Mouse (Mus musculus) midbrain, embryonic 13.5 days (tissue): ENCODE measurements at regions not wholly inside any gene's neighbourhood (a gene's known extent, or its start where the extent isn't known, plus 50 kb on each side); places are given as distances from the start of the nearest gene placed in this dataset.

Experiments used
- ATAC-seq: fragments of 200-750 bp; cut with Nextera tagmentation; 2 replicates; pipeline ENCODE4 v1.8.0; 2017; ENCODE audit warnings: mild to moderate bottlenecking, moderate TSS enrichment, moderate library complexity
- H3K27ac ChIP-seq: fragments of 300-500 bp; sonication (generic); 2 replicates; pipeline ENCODE4 v1.5.1; 2015; ENCODE audit warnings: inconsistent platforms, mild to moderate bottlenecking, moderate library complexity
- H3K27me3 ChIP-seq: fragments of 300-500 bp; sonication (generic); 2 replicates; pipeline ENCODE4 v1.6.1; 2015; ENCODE audit warnings: mild to moderate bottlenecking, inconsistent platforms
- H3K36me3 ChIP-seq: fragments of 300-500 bp; sonication (generic); 2 replicates; pipeline ENCODE4 v1.6.1; 2015; ENCODE audit warnings: mild to moderate bottlenecking, inconsistent platforms
- H3K4me1 ChIP-seq: fragments of 300-500 bp; sonication (generic); replicated peaks from 2 replicates; pipeline ENCODE4 v1.6.1; 2015; ENCODE audit warnings: inconsistent platforms
- H3K4me2 ChIP-seq: fragments of 300-500 bp; sonication (generic); replicated peaks from 2 replicates; pipeline ENCODE4 v1.6.1; 2015; ENCODE audit warnings: moderate library complexity, mild to moderate bottlenecking, inconsistent platforms
- H3K4me3 ChIP-seq: fragments of 300-500 bp; sonication (generic); replicated peaks from 2 replicates; pipeline ENCODE4 v1.5.1; 2015; ENCODE audit warnings: mild to moderate bottlenecking, inconsistent platforms
- H3K9ac ChIP-seq: fragments of 300-500 bp; sonication (generic); replicated peaks from 2 replicates; pipeline ENCODE4 v1.6.1; 2015; ENCODE audit warnings: mild to moderate bottlenecking, inconsistent platforms
- H3K9me3 ChIP-seq: fragments of 300-500 bp; sonication (generic); 2 replicates; pipeline ENCODE4 v1.6.1; 2016; ENCODE audit warnings: mild to moderate bottlenecking, inconsistent platforms
- WGBS: fragments of 180-500 bp; shearing (Covaris S2); methylation state at CpG from one replicate; pipeline ENCODE4 v1.1.7; 2015; 5-methylcytosine and 5-hydroxymethylcytosine counted together

DNA sequence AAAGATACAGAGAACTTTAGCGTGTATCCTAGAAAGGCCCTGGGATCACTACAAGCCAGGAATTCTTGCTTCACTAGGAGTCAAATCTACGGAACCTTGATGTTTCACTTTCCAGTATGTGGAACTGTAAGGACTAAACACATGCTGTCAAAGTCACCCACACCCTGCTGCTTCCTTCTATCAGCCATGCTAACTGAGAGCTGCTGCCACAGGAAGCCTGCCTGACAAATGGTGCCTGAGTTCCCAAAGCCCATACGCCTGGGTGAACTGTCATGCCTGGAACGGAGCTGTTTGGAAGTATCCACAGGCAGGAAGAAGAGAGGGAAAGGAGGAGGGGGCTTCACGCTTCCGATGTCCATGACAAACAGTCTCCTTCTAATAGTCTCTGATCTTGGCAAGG lies 644.2 kb upstream of the Cdh5 start:
- Histone ChIP-seq H3K36me3 (no peaks in the 10 kb centered on the region), H3K4me3 (no peak overlapping the region), H3K9me3 (no peaks in the 10 kb centered on the region), H3K27ac (no peak overlapping the region), H3K9ac (no peak overlapping the region), H3K27me3 (0 out of 2 replicates have a peak, but pooled peaks cover 4% of the 10 kb centered on the region), H3K4me2 (no peak overlapping the region), H3K4me1 (no peaks in the 10 kb centered on the region)
- 62% methylated on average over 6 of the region's 6 CpGs for WGBS
- ATAC-seq = no peak

DNA sequence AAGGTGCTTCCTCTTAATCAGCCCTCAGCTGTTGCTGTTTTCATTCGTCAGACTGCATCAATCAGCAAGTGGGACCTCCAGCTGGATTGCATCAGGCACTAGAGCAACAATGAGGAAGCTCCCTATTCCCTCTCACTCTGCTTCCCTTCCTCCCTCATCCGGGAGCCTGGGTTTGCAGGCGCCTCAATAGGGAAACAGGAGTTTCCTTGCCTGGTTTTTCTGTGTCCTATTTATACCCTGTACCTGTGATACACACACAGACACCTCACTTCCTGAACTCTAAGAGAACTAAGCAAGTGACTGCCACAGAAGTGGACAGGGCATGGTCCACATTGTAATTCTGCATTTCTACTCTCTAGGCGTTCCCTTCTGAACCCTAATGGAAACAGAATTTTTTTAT lies 637.9 kb upstream of the Cdh5 start:
- H3K4me2 ChIP-seq = no peak overlapping the region
- peaks cover 18% of the 10 kb centered on the region for H3K4me1 ChIP-seq
- H3K27ac ChIP-seq = no peak overlapping the region
- WGBS = 79% methylated on average over 4 of the region's 4 CpGs
- H3K36me3 ChIP-seq = no peaks in the 10 kb centered on the region
- H3K9me3 ChIP-seq = no peaks in the 10 kb centered on the region
- H3K27me3 ChIP-seq = no peaks in the 10 kb centered on the region
- no peak overlapping the region for H3K4me3 ChIP-seq
- H3K9ac ChIP-seq = no peak overlapping the region
- no peak for ATAC-seq

DNA sequence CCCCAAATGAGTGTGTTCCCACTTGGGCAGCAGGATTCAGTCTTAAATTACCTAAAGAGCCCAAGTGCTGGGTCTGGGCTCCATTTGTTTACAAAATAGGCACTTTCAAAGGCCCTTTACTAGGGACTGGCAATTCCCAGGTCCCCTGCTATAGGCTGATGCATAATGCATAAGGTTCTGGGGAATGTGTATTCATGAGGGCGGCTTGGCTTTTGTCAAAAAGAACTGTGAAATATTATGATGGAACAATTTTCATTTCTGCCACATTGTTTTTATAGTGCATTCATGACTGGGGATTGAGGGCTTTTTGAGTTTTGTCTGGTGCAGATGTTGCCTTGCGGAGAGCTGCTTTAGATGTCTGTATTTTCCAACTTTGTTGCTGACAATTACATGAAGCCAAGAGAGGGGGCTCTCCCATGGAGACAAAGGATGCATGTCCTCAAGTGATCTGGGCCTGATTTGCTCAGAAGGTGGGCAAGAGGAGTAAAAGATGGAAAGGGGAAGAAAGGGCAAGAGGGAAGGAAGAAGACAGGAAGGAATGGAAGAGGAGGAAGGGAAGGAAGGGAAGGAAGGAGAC lies 636.6 kb upstream of the Cdh5 start:
- H3K4me1 ChIP-seq = peaks cover 18% of the 10 kb centered on the region
- 27% methylated on average over 2 of the region's 2 CpGs for WGBS
- H3K9me3 ChIP-seq = no peaks in the 10 kb centered on the region
- peak; percentile 91 for ATAC-seq
- H3K4me2 ChIP-seq = no peak overlapping the region
- no peak overlapping the region for H3K9ac ChIP-seq
- no peaks in the 10 kb centered on the region for H3K36me3 ChIP-seq
- H3K4me3 ChIP-seq = no peak overlapping the region
- peak overlapping the region; percentile 61 for H3K27ac ChIP-seq
- 0 out of 2 replicates have a peak, but pooled peaks cover 1% of the 10 kb centered on the region for H3K27me3 ChIP-seq

DNA sequence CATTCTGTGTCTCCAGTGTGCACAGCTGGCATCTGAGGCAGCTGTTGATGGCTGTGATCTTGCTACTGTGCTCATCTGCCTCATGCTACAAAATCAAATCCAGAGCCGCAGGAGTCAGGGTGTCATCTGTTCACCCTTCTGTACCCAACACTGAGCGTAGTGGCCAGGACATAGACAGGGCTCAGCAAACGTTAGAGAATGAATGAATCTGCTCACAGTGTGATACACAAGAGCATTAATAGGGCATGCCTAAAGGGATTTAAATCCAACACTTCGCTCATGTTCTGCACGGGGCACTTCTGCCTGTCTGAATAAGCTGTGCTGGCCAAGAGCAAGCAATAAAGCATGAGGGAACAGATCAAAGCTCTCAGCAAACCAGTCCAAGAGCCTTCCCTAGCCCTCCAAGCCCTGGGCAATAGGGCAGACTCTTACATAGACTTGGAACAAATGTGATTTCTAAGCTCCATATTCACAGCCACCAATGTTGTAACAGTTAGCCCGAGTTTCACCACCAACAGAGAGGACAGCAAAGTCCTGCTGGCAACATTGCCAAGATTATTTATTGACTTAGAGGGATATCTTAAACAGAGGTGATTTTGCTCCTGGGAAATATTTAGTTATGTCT lies 633.8 kb upstream of the Cdh5 start:
- Histone ChIP-seq H3K4me1 (peaks cover 18% of the 10 kb centered on the region), H3K9me3 (no peaks in the 10 kb centered on the region), H3K27me3 (0 out of 2 replicates have a peak, but pooled peaks cover 2% of the 10 kb centered on the region), H3K9ac (no peak overlapping the region), H3K36me3 (no peaks in the 10 kb centered on the region), H3K4me3 (no peak overlapping the region), H3K4me2 (no peak overlapping the region), H3K27ac (no peak overlapping the region)
- ATAC-seq = peak; percentile 55; the same call in 1 of the 2 replicates
- 33% methylated on average over 6 of the region's 6 CpGs for WGBS

DNA sequence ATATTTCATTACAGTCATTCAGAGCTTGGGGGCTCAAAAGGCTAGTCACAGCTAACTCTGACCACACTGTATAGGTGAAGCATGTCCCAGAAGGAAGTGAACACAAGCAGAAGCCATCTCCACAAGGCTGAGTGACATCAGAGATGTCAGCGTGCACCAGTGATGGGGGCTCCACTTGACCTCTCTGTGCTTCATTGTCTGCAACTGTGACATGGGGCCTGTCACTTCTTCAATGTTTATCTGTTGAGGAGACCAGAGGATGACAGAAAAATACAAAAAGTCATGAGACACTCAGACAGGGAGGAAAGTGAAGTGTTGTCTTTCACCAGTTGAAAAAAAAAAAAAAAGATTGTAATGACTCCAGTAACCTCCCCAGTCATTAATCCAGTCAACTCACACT lies 632.4 kb upstream of the Cdh5 start:
- H3K9ac ChIP-seq = no peak overlapping the region
- no peak overlapping the region for H3K4me2 ChIP-seq
- no peak overlapping the region for H3K27ac ChIP-seq
- no peaks in the 10 kb centered on the region for H3K9me3 ChIP-seq
- peaks cover 15% of the 10 kb centered on the region for H3K4me1 ChIP-seq
- ATAC-seq = no peak
- no peaks in the 10 kb centered on the region for H3K36me3 ChIP-seq
- 85% methylated on average over 1 of the region's 1 CpGs for WGBS
- no peak overlapping the region for H3K4me3 ChIP-seq
- 0 out of 2 replicates have a peak, but pooled peaks cover 2% of the 10 kb centered on the region for H3K27me3 ChIP-seq

DNA sequence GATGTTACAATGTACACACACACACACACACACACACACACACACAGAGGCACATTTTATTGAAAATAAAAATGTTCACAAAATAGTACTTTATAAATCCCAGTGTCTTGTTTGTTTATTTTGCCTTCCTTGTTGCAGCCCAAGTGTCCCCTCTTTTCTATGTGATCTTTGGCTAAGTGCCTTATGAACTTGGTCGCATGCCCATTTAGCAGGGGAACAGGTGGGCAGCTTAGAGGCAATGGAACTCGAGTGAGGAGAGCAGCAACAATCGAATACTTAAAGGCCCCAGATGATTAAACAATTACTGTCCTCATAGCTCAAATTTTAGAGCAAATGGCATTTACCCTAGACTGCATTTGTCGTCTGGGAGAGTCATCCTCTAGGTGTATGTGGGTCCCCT lies 631.1 kb upstream of the Cdh5 start:
- Histone ChIP-seq H3K4me1 (peaks cover 2% of the 10 kb centered on the region), H3K27ac (no peak overlapping the region), H3K4me2 (no peak overlapping the region), H3K4me3 (no peak overlapping the region), H3K36me3 (no peaks in the 10 kb centered on the region), H3K9me3 (no peaks in the 10 kb centered on the region), H3K9ac (no peak overlapping the region), H3K27me3 (0 out of 2 replicates have a peak, but pooled peaks cover 2% of the 10 kb centered on the region)
- ATAC-seq = no peak
- 79% methylated on average over 4 of the region's 4 CpGs for WGBS

DNA sequence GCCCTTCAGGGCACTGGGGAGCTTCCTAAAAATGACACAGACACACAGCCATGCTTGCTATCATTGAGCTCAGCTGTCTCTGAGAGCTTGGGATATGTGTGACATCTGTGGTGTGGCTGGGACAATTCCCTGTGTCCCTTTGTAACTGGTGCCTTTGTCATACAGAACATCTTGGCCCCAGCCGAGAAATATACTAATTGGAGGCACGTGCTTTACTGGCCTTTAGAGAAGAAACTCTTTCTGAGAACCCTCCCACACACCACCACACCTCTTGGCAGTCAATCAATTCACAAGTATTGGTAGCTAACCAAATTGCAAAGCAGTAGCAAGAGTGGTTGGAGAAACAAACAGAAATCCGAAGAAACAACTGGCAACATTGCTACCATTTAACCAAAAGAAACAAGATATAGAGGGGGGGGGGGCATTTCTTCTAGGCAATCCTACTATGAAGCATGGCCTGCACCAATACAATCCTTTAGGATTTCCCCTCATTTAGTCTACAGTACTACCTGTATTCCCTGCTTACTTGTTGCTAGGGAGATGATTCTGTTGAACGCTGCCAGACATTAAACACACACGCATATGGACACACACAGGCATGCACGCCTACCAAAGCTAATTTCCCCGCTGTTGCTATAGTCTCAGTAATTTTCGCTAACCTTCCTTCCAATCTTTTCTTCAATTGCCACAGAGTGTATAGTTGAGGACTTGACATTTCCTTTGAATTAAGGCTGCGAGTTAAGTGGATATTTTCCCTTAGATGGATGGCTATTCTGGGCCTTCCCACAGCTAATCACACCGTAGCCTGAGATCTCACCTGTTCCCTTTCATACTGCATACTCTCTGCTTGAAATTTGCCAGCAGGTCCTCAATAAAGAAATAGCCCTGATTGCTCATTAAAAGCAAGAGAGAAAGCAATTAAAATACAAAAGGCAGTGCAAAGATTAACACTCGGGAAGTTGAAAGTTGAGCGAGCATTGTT lies 625.3 kb upstream of the Cdh5 start:
- ATAC-seq = 0 out of 2 replicates have a peak, but pooled peaks have one; percentile 40

DNA sequence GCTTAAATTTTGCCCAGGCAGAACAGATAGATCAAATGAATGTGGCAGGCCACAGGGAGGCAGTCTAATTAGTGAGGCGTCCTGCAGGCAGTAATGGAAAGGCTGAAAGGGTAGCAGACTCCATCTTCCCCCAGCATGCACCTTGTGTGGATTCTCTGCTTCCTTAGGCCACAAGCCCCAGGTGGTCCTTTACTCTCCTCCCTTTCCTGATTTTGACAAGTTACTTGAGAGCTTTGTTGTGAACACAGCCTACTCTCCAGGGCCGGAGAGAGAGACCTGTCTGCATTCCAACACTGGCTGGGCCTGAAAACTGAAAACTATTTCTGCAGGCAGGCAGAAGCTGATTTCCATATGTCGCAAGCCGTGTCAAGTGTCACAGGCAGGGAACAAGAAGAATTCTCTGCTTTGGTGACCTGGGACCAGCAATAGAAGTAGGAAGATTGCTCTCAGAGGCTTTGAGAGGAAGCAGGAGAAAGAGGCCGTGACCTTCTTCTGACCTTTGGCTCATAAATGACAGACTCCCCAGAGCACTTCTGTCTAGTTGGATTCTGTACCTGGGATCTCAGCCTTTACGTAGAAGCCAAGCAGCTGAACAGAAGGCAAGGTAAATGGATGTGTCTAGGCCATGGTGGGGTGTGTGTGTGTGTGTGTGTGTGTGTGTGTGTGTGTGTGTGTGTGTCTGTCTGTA lies 619.2 kb upstream of the Cdh5 start:
- ATAC-seq = peak; percentile 67
- H3K27me3 ChIP-seq = no peaks in the 10 kb centered on the region
- H3K4me2 ChIP-seq = no peak overlapping the region
- H3K4me3 ChIP-seq = no peak overlapping the region
- H3K9ac ChIP-seq = no peak overlapping the region
- no peaks in the 10 kb centered on the region for H3K36me3 ChIP-seq
- H3K4me1 ChIP-seq = peaks cover 7% of the 10 kb centered on the region; the same call in 1 of the 2 replicates
- 22% methylated on average over 6 of the region's 6 CpGs for WGBS
- no peak overlapping the region for H3K27ac ChIP-seq
- H3K9me3 ChIP-seq = no peaks in the 10 kb centered on the region

More for the DNA sequence above, 625.3 kb upstream of the Cdh5 start:
- Histone ChIP-seq H3K4me2 (no peak overlapping the region), H3K4me1 (no peaks in the 10 kb centered on the region), H3K27me3 (no peaks in the 10 kb centered on the region), H3K36me3 (no peaks in the 10 kb centered on the region), H3K27ac (no peak overlapping the region), H3K4me3 (no peak overlapping the region), H3K9ac (no peak overlapping the region), H3K9me3 (no peaks in the 10 kb centered on the region)
- 71% methylated on average over 12 of the region's 12 CpGs for WGBS

DNA sequence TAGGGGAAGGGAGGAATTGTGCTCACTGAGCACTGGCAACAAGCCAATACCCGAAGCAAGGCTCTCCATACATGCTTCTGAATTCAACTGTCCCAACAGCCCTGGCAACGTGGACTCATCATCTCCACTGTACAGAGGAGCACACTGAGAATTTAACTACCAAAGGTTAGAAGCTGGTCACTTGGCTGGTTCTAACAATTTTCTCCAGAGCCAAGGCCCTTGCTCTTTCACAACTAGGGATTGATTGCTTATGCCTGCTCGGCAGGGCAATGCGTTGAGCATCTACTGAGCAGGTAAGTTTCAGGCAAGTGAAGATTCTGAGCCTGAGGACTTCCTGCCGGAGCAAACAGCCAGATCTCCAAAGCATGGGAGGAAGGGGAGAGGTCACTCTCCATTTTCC lies 616.0 kb upstream of the Cdh5 start:
- ATAC-seq = no peak
- no peak overlapping the region for H3K4me2 ChIP-seq
- H3K4me3 ChIP-seq = no peak overlapping the region
- 91% methylated on average over 5 of the region's 5 CpGs for WGBS
- no peak overlapping the region for H3K9ac ChIP-seq
- H3K9me3 ChIP-seq = no peaks in the 10 kb centered on the region
- no peaks in the 10 kb centered on the region for H3K27me3 ChIP-seq
- H3K27ac ChIP-seq = no peak overlapping the region
- no peaks in the 10 kb centered on the region for H3K36me3 ChIP-seq
- peaks cover 7% of the 10 kb centered on the region; the same call in 1 of the 2 replicates for H3K4me1 ChIP-seq

DNA sequence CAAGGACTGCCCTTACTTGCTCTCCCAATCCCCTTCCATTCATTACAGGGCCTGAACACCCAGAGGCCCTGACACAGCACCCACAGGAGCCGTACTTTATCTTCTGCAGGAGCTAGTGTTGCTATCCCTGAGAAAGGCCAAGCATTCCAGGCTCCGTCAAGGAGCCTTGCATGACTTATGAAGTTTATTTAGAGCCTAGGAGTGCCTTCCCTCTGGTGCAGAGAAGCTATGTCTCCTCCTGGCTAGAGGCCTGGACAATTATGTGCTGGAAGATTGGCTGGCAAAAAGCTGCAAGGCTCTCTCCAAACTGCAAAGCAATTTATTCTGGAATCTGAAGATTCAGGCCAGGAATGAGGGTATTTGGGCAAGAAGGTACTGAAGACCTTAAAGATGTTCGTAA lies 612.0 kb upstream of the Cdh5 start:
- Histone ChIP-seq H3K4me3 (no peak overlapping the region), H3K27me3 (no peaks in the 10 kb centered on the region), H3K4me2 (no peak overlapping the region), H3K9me3 (no peaks in the 10 kb centered on the region), H3K27ac (no peak overlapping the region), H3K4me1 (no peaks in the 10 kb centered on the region), H3K36me3 (no peaks in the 10 kb centered on the region), H3K9ac (no peak overlapping the region)
- WGBS = 94% methylated on average over 3 of the region's 3 CpGs
- ATAC-seq = no peak

DNA sequence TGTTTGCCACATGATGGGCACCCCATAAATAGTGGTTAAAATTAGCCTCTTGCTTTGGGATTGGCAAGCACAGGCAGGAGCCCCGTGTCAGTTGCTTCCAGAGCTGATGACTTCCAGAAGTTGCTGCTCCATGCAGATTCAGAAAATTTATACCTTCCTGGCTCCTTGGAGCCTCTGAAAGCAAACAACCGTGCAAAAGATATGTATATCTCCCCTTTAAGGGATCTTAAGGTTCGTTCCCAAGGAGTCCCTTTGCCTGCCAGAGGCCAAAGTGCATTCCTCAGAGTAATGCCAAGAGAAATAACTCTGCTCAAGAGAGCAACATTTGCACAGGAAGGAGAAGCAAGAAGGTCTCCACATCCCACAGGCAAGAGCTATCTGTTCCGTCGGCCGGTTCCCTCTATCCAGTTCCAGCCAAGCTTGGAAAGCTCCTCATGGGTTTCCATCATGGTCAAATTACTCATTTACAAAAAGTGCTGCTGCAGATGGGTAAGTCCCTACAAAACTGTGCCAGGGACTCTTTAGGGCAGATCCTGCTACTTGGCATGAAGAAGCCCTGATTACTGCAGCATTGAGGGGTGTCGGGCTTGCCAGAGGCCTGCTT lies 608.4 kb upstream of the Cdh5 start:
- no peaks in the 10 kb centered on the region for H3K4me1 ChIP-seq
- H3K27ac ChIP-seq = no peak overlapping the region
- no peaks in the 10 kb centered on the region for H3K27me3 ChIP-seq
- no peak for ATAC-seq
- H3K4me3 ChIP-seq = no peak overlapping the region
- 91% methylated on average over 7 of the region's 7 CpGs for WGBS
- H3K36me3 ChIP-seq = no peaks in the 10 kb centered on the region
- no peaks in the 10 kb centered on the region for H3K9me3 ChIP-seq
- H3K9ac ChIP-seq = no peak overlapping the region
- no peak overlapping the region for H3K4me2 ChIP-seq
